Mouse (Mus musculus) E14TG2a.4 (cell line): Measurements from ENCODE around the gene Ncoa3.
A peak's percentile ranks its signal among the peaks of the same experiment; 100 is the strongest.

Experiments
- H3K27me3 ChIP-seq: 2 replicates; pipeline ENCODE4 v1.6.1; 2014; ENCODE audit warnings: low read length, control low read depth; ENCODE audit not compliant: insufficient read depth
- H3K36me3 ChIP-seq: 2 replicates; pipeline ENCODE4 v1.6.1; 2014; ENCODE audit warnings: low read length, control low read depth; ENCODE audit not compliant: insufficient read depth
- H3K4me1 ChIP-seq: replicated peaks from 2 replicates; pipeline ENCODE4 v1.6.1; 2014; ENCODE audit warnings: low read depth, low read length, control low read depth
- H3K4me3 ChIP-seq: replicated peaks from 2 replicates; pipeline ENCODE4 v1.5.1; 2014; ENCODE audit warnings: mild to moderate bottlenecking, low read length
- H3K9me3 ChIP-seq: 2 replicates; pipeline ENCODE4 v1.6.1; 2014; ENCODE audit warnings: low read length, control low read depth
- CTCF ChIP-seq: conservative IDR thresholded peaks from 2 replicates; pipeline ENCODE4 v1.5.1; 2014; ENCODE audit warnings: low read length
- NANOG ChIP-seq: IDR thresholded peaks from 2 replicates; pipeline ENCODE4 v1.6.1; 2014; ENCODE audit warnings: borderline replicate concordance, low read length, mixed read lengths
- POU5F1 ChIP-seq: IDR thresholded peaks from 2 replicates; pipeline ENCODE4 v1.6.1; 2014; ENCODE audit warnings: low read length, borderline replicate concordance

Gene Ncoa3

GRCm38 (mm10) chr2:166110764-166111163 lies 118.3 kb downstream of the Ncoa3 start:
- Histone ChIP-seq H3K9me3 (no peaks in the 10 kb centered on the region), H3K4me1 (peaks cover 91% of the 10 kb centered on the region), H3K36me3 (peaks cover 78% of the 10 kb centered on the region), H3K4me3 (no peak overlapping the region), H3K27me3 (no peaks in the 10 kb centered on the region)
- TF ChIP-seq NANOG (no peak), CTCF (no peak), POU5F1 (no peak)

- peaks cover 79% of the 10 kb centered on the region for H3K36me3 ChIP-seq
- peaks cover 91% of the 10 kb centered on the region for H3K4me1 ChIP-seq
- no peaks in the 10 kb centered on the region for H3K9me3 ChIP-seq
- H3K4me3 ChIP-seq = no peak overlapping the region
- no peak for TF ChIP-seq NANOG
- no peak for TF ChIP-seq CTCF
- TF ChIP-seq POU5F1 = no peak
- no peaks in the 10 kb centered on the region for H3K27me3 ChIP-seq
Measured at GRCm38 (mm10) chr2:166111238-166111637, 118.8 kb downstream of the Ncoa3 start.

GRCm38 (mm10) chr2:166111831-166112250 lies 119.4 kb downstream of the Ncoa3 start:
- Histone ChIP-seq H3K4me1 (peaks cover 91% of the 10 kb centered on the region), H3K36me3 (peaks cover 79% of the 10 kb centered on the region), H3K9me3 (no peaks in the 10 kb centered on the region), H3K4me3 (peak overlapping the region; percentile 26; the same call in 1 of the 2 replicates), H3K27me3 (no peaks in the 10 kb centered on the region)
- TF ChIP-seq POU5F1 = no peak
- 0 out of 2 replicates have a peak, but pooled peaks have one; percentile 5 for TF ChIP-seq NANOG

- TF ChIP-seq CTCF (no peak), POU5F1 (no peak), NANOG (no peak)
- H3K9me3 ChIP-seq = no peaks in the 10 kb centered on the region
Measured at GRCm38 (mm10) chr2:166112986-166113385, 120.5 kb downstream of the Ncoa3 start.

GRCm38 (mm10) chr2:166115571-166116277 lies 123.3 kb downstream of the Ncoa3 start:
- Histone ChIP-seq H3K27me3 (no peaks in the 10 kb centered on the region), H3K4me3 (peak overlapping the region; percentile 20; the same call in 1 of the 2 replicates), H3K36me3 (peaks cover 85% of the 10 kb centered on the region), H3K4me1 (peaks cover 74% of the 10 kb centered on the region), H3K9me3 (no peaks in the 10 kb centered on the region)
- TF ChIP-seq NANOG (no peak), CTCF (no peak), POU5F1 (no peak)

More at GRCm38 (mm10) chr2:166112986-166113385, 120.5 kb downstream of the Ncoa3 start:
- Histone ChIP-seq H3K4me3 (no peak overlapping the region), H3K27me3 (no peaks in the 10 kb centered on the region), H3K36me3 (peaks cover 77% of the 10 kb centered on the region), H3K4me1 (peaks cover 91% of the 10 kb centered on the region)

GRCm38 (mm10) chr2:166116278-166116608 lies 123.8 kb downstream of the Ncoa3 start:
- Histone ChIP-seq H3K36me3 (peaks cover 85% of the 10 kb centered on the region), H3K27me3 (no peaks in the 10 kb centered on the region), H3K4me1 (peaks cover 70% of the 10 kb centered on the region), H3K9me3 (no peaks in the 10 kb centered on the region), H3K4me3 (no peak overlapping the region)
- no peak for TF ChIP-seq CTCF
- no peak for TF ChIP-seq POU5F1

GRCm38 (mm10) chr2:166116704-166117103 lies 124.3 kb downstream of the Ncoa3 start:
- TF ChIP-seq NANOG (no peak), POU5F1 (no peak), CTCF (no peak)
- Histone ChIP-seq H3K9me3 (no peaks in the 10 kb centered on the region), H3K27me3 (no peaks in the 10 kb centered on the region), H3K36me3 (peaks cover 89% of the 10 kb centered on the region), H3K4me3 (no peak overlapping the region), H3K4me1 (peaks cover 70% of the 10 kb centered on the region)

- peaks cover 57% of the 10 kb centered on the region for H3K4me1 ChIP-seq
- TF ChIP-seq CTCF = no peak
- TF ChIP-seq NANOG = no peak
- no peak for TF ChIP-seq POU5F1
- no peaks in the 10 kb centered on the region for H3K9me3 ChIP-seq
- peaks cover 95% of the 10 kb centered on the region for H3K36me3 ChIP-seq
- H3K27me3 ChIP-seq = no peaks in the 10 kb centered on the region
- no peak overlapping the region for H3K4me3 ChIP-seq
Measured at GRCm38 (mm10) chr2:166119992-166120391, 127.6 kb downstream of the Ncoa3 start.
